Mouse (Mus musculus): Measurements from ENCODE around the gene Scarb1.

The Scarb1 gene

DNA sequence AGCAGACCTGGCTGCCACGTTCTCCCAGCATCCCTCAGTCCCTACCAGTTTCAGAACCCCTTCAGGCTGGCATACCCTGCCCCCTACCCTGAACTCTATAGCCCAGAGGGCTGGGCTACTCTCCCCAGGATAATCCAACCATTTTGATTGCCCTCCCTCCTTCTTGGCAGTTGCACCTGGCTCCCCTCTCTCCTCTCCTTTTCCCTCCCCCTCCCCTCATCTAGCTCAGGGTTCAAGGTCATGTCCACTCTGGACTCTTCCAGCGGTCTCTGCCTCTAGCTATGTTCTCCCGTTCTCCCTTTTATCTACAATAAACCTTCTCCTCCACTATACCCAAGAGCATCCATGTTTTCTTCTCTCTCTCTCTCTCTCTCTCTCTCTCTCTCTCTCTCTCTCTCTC, 9.1 kb downstream of the Scarb1 start:
- DNase-seq (ENCODE audit: low read depth, low spot score): no peak

DNA sequence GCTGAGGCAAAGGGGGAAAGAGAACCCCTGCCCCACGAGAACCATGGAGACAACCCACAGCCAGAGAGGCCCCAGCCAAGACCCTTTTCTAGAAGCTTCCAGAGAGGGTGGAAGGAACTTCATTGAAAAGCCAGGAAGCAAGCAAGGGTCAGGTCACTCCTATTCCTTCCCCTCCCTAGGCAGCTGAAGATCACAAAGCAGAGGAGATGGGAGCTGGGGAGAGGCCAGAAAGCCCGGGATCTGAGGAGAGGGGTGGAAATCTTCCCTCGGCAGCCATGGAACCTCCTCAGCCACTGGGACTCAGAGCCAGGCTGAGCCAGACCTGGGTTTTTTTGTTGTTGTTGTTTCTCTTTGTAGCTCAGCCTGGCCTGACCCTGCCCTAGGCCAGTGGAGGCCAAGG, 9.8 kb downstream of the Scarb1 start:
- DNase-seq (ENCODE audit: low read depth, low spot score): no peak

GRCm38 (mm10) chr5:125330656-125331055, 10.2 kb downstream of the Scarb1 start:
- no peak for DNase-seq (ENCODE audit: low read depth, low spot score)

DNA sequence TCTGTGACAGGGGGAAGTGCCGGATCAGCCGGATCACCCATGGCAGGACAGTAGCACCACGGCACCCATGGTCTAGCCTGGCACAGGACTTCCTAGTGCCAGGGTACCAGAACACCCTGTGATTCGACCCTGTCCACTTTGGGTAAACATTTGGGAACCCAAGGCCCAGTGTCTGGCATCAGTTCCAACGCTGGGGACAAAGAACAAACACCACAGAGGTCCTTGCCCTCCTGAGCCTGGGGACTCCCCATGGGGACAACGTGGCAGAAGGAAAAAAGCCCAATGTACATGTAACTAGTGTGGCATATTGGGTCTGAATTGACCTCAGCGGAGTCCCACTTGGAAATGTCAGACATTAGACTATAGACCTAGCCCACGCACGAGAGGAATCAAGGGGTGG, 10.7 kb downstream of the Scarb1 start:
- DNase-seq (ENCODE audit: low read depth, low spot score): no peak

DNA sequence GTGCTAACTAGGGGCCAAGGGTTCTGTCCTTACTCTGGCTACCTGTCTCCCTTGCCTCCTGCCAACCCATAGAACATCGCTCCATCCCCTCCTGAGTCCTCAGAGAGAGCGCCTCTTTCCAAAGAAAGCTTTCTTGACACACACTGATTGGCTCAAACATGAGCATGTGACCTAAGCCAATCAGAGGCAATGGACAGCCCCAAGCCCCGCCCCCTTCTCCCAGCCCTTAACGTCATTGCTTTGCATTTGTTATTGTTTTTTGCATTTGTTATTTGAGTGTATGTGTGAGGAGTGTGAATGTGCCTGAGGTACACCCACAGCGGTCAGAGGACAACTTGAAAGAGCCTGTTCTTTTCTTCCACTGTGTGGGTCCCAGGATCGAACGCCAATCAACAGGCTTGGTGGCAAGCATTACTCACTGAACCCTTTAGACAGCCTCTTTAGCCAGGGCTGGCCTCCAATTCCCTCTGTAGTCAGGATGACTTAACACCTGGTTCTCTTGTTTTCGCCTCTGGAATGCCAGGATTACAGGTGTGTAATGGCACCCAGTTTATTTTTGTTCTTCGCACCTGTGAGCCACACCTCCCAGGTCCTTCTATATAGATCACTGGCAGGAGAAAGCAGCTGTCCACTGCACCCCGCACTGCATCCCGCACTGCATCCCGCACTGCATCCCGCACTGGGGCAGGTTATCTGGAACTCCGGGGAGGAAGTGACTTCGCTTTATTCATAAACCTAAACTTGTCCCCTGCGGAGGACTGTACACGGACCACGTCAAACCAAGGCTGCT, 13.1 kb downstream of the Scarb1 start:
- no peak for DNase-seq (ENCODE audit: low read depth, low spot score)

GRCm38 (mm10) chr5:125326351-125326750, 14.5 kb downstream of the Scarb1 start:
- no peak for DNase-seq (ENCODE audit: low read depth, low spot score)

DNA sequence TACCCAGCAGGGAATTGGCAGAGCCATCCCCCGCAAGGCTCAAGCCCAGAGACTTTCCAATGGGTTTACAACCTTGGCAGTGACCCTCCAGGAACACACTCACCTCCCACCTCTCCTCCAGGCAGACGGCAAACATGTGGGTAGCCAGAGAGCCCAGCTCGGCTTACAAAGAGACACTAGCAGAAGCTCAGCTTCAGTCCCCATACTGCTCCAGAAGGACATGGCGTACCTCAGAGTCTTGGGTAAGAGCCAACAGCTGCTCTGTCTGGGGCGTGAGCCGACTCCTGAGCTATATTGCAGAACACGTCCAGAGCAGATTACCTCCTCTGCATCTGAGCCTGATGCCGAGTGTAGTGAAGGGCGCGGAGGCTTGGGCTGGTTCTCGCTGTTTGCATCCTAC, 15.0 kb downstream of the Scarb1 start:
- no peak for DNase-seq (ENCODE audit: low read depth, low spot score)

DNA sequence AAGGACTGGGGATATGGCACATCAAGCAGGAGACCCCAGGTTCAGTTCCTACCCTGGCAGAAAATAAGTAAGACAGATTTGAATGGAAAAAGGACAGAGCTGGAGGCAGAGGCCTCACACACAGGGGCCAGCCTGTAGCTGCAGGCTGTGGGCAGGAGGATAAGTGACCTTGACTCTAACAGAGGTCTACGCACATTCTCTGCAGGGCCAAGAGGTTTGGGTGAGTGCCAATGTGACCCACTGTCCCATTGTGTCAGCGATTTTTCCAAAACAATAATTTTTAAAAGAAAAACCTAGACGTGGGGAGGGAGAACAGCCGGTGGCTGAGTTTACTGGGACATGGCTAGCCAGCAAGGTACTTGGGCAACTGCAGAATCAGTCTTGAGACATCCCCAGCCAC, 15.6 kb downstream of the Scarb1 start:
- DNase-seq (ENCODE audit: low read depth, low spot score): no peak

GRCm38 (mm10) chr5:125323939-125324480, 16.9 kb downstream of the Scarb1 start:
- DNase-seq (ENCODE audit: low read depth, low spot score): no peak

- DNase-seq (ENCODE audit: low read depth, low spot score): no peak
Observed at GRCm38 (mm10) chr5:125323128-125323527, 17.8 kb downstream of the Scarb1 start.

DNA sequence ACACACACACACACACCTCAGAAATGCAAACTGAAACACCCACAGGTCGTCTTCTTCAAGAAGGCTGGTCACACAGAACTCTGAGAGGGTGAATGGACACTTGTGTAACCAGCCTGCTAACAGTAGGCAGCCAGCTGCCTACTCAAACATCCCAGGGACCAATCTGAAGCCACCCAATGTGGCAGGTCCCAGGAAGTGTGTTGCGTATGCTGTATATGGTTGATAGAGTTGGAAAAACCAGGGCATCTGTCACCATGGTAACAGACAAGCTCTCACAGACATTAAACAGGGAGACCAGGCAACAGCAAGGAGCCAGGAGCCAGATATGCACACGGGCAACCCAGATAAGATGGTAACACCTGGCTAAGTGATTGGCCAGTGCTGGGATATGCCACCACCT, 19.1 kb downstream of the Scarb1 start:
- no peak for DNase-seq (ENCODE audit: low read depth, low spot score)

DNA sequence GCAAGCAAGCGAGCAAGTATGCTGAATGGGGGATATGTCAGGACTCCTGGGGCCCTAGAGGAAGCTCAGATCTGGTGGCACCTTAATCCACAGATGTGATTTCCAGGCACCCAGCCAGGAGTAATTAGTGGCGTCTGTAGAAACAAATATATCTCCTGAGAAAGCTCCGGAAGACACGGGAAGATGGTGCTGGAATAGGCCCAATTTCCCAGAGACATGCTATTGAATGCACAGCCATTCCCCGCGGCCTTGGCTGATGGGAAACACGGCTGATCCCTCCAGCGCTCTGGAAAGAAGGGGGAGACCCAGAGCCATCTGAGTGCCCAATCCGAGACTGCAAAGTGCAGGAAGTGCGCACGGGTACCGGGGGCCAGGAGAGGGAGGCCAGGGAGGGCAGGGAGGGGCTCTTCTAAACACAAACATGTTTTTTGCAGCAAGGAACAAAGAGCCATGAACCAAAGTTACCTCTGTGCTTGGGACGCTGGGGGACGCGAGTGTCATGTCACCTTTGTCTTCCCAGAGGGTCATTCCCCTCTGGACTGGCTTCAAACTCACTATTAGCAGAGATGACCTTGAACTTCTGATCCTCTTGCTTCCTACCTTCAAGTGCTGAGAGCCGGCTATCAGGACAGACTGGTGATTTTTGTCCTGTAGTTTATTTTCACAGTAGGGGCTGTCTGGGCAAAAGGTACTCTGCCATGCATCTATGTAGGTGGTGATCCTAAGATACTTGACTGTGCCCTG, 21.7 kb downstream of the Scarb1 start:
- DNase-seq (ENCODE audit: low read depth, low spot score): no peak

DNA sequence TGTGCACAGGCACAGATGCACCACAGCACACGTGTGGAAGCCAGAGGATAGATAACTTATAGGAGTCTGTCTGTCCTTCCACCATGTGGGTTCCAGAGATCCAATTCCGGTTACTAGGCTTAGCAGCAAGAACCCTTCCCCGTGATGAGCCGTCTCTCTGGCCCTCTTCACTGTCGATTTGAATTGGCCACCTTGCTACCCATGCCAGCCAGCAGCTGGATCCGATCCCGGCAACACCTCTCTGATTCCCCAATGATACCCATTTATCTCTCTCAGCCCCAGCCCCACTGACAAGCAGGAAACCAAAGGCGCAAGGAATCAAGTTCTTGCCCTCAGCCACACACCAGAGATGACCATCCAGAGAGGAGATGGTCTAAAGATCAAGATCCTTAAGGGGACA, 22.9 kb downstream of the Scarb1 start:
- no peak for DNase-seq (ENCODE audit: low read depth, low spot score)

DNA sequence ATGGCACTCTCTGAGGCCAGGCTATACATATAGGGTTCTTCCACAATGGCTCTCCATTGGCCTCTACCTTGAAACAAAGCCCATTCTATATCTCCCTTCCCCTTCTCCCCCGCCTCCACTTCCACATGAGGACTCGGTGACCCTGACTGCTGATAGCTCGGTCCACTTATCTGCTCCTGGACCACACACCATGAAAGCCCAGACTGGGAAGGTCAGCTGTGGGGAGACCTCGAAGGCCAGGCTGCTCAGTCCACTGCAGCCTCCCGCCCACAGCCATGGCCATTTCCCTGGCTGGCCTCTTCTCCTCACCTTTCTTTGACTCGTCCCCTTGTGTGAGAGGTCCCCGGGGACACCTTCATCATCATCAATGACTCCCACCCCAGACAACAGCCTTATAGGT, 23.6 kb downstream of the Scarb1 start:
- DNase-seq (ENCODE audit: low read depth, low spot score): no peak

DNA sequence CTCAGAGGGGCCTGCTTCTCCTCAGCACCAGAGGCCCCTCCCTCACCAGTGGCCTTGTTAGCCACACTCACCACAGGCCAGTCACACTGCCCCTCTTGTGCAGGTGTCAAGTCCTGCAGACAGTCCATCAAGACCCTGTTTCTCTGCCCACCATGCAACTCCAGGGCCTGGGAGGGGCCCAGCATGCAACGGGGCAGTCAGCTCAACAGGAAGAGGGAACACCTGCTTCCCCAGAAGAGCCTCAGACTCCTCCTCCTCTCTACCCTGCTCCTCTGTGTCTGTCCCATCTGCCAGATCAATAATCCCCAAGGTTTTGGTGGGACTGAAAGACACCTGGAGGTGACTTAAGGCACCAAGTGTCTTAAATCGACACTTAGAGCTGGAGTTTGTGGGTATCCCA, 24.1 kb downstream of the Scarb1 start:
- DNase-seq (ENCODE audit: low read depth, low spot score): no peak

DNA sequence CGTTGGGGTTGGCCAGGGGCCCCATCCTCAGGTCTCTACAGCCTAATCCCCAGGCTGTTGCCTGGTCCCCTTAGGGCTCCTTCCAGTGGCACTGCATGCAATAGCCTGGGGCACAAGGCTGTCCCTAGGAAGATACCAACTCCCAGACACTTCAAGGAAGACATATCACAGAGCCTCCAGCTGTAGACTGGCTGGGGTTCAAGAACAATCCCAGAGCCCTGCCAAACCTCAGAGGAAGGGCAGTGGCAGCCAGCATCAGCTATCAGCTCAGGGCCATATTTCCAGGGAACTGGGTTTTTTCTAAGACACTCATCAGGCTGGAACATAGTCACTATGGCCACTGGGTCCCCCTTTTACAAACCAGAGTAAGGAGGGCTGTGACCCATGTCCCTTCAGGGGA, 25.8 kb downstream of the Scarb1 start:
- no peak for DNase-seq (ENCODE audit: low read depth, low spot score)

DNA sequence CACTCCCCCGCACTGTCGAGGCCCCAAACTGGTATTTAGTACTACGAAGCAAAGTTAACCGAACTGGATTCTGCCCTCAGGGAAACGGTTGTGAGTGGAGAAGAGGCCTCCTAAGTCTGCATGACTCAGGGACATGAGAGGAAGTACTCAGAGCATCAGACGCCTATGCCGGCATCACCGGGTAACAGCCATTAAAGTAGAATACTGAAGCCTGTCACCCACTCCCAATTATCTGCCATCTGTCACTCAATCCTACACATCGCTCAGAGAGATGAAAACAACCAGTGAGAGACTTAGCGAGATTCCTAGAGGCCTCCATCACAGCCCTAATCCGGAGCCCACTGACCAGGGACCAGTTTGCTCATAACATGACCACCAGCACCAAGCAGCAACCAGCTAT, 26.9 kb downstream of the Scarb1 start:
- DNase-seq (ENCODE audit: low read depth, low spot score): no peak

GRCm38 (mm10) chr5:125312970-125313597, 27.8 kb downstream of the Scarb1 start:
- peak; percentile 42 for DNase-seq (ENCODE audit: low read depth, low spot score)

GRCm38 (mm10) chr5:125310986-125311385, 29.9 kb downstream of the Scarb1 start:
- DNase-seq (ENCODE audit: low read depth, low spot score): no peak

DNA sequence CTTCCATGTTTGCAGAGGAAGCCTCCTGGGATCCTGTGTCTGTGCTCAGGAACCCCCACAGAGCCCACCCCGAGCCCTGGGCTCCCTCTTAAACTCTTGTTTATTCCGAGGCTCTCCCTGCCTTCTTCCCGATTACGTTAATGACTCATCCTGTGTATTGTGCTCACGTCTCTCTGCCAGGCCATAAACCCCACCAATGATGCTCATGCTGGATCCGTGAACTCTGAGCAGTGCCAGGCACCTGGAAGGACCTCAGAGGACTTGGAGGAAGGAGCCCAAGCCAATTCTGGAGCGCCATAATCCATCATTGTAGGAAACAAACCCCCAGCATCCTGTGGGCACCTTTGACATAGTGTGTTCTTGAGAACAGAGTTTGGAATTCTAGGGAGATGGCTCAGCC, 31.7 kb downstream of the Scarb1 start:
- no peak for DNase-seq (ENCODE audit: low read depth, low spot score)

DNA sequence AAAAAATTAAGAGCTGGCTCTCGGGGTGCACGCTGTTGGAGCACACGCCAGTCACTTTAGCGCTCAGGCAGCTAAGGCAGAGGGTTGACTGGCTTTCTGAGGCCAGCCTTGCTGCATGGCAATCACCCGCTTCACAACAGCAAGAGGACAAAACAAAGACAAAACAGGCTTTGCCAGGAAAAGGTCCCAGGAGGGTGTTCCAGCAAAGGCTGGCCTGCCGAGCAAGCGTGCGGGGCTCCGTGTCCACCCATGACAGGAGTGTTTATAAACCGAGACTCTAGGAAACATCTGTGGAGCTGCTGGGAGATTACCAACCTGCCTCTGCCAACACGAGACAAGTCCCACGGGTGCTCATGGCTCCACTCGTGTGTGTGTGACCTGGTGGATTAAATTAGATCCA, 34.1 kb downstream of the Scarb1 start:
- no peak for DNase-seq (ENCODE audit: low read depth, low spot score)

- no peak for DNase-seq (ENCODE audit: low read depth, low spot score)
Observed at GRCm38 (mm10) chr5:125306372-125306771, 34.5 kb downstream of the Scarb1 start.
